Mouse (Mus musculus) forebrain, embryonic 16.5 days (tissue): ENCODE data around the gene Nek6. TPM values are rescaled to one million over a fixed set of nuclear protein-coding genes. Genes with fewer than 3 reads are reported as not detected.

ENCODE experiments used
- ATAC-seq: fragments of 200-750 bp; cut with Nextera tagmentation; 2 replicates; pipeline ENCODE4 v1.8.0; 2017; ENCODE audit warnings: mild to moderate bottlenecking, moderate library complexity
- H3K27ac ChIP-seq: fragments of 300-500 bp; sonication (generic); 2 replicates; pipeline ENCODE4 v1.5.1; 2014; ENCODE audit warnings: low read length, control low read depth
- H3K27me3 ChIP-seq: fragments of 300-500 bp; sonication (generic); replicated peaks from 2 replicates; pipeline ENCODE4 v1.6.1; 2014; ENCODE audit warnings: low read length; ENCODE audit not compliant: control insufficient read depth, insufficient read depth
- H3K36me3 ChIP-seq: fragments of 300-500 bp; sonication (generic); 2 replicates; pipeline ENCODE4 v1.6.1; 2014; ENCODE audit not compliant: control insufficient read depth, insufficient read depth
- H3K4me1 ChIP-seq: fragments of 300-500 bp; sonication (generic); replicated peaks from 2 replicates; pipeline ENCODE4 v1.6.1; 2014; ENCODE audit warnings: low read length; ENCODE audit not compliant: control insufficient read depth, insufficient read depth
- H3K4me2 ChIP-seq: fragments of 300-500 bp; sonication (generic); 2 replicates; pipeline ENCODE4 v1.6.1; 2014; ENCODE audit warnings: mild to moderate bottlenecking, low read length, control low read depth
- H3K4me3 ChIP-seq: fragments of 300-500 bp; sonication (generic); replicated peaks from 2 replicates; pipeline ENCODE4 v1.5.1; 2014; ENCODE audit warnings: mild to moderate bottlenecking, low read length, control low read depth
- H3K9ac ChIP-seq: fragments of 300-500 bp; sonication (generic); replicated peaks from 2 replicates; pipeline ENCODE4 v1.6.1; 2014; ENCODE audit warnings: low read depth, low read length, control low read depth
- H3K9me3 ChIP-seq: fragments of 300-500 bp; sonication (generic); 2 replicates; pipeline ENCODE4 v1.6.1; 2016; ENCODE audit warnings: low read length; ENCODE audit not compliant: control insufficient read depth
- WGBS: fragments of 180-500 bp; shearing (Covaris S2); extraction: QIAGEN DNeasy Blood & Tissue Kit; methylation state at CpG from one replicate; pipeline ENCODE4 v1.1.7; 2014; 5-methylcytosine and 5-hydroxymethylcytosine counted together
- polyA plus RNA-seq: library from polyadenylated mRNA; unstranded; fragments of >200 nt; fragmentation: Nextera tagmentation; extraction: Ambion mirVana; gene quantifications from 2 replicates; pipeline ENCODE4 v1.2.1, GENCODE M21; 2015

Nek6 gene
- polyA plus RNA-seq, 1 experiment from 2014 or later: 87.6 TPM

- no peaks in the 10 kb centered on the region for H3K36me3 ChIP-seq
- H3K4me3 ChIP-seq: no peak overlapping the region
- no peak for ATAC-seq
- no peak overlapping the region for H3K27ac ChIP-seq
- H3K4me1 ChIP-seq: peaks cover 40% of the 10 kb centered on the region
- no peak overlapping the region for H3K4me2 ChIP-seq
- H3K9ac ChIP-seq: no peak overlapping the region
- 70% methylated on average over 3 of the region's 3 CpGs for WGBS
- no peaks in the 10 kb centered on the region for H3K9me3 ChIP-seq
- no peaks in the 10 kb centered on the region for H3K27me3 ChIP-seq
Observed at GRCm38 (mm10) chr2:38541101-38541500, 29.7 kb downstream of the Nek6 start.

- Histone ChIP-seq H3K36me3 (no peaks in the 10 kb centered on the region), H3K4me2 (no peak overlapping the region), H3K27ac (no peak overlapping the region), H3K4me3 (no peak overlapping the region), H3K27me3 (no peaks in the 10 kb centered on the region), H3K9me3 (no peaks in the 10 kb centered on the region), H3K9ac (no peak overlapping the region), H3K4me1 (peaks cover 35% of the 10 kb centered on the region)
- 68% methylated on average over 1 of the region's 1 CpGs for WGBS
- no peak for ATAC-seq
Observed at GRCm38 (mm10) chr2:38541570-38541969, 30.1 kb downstream of the Nek6 start.

DNA sequence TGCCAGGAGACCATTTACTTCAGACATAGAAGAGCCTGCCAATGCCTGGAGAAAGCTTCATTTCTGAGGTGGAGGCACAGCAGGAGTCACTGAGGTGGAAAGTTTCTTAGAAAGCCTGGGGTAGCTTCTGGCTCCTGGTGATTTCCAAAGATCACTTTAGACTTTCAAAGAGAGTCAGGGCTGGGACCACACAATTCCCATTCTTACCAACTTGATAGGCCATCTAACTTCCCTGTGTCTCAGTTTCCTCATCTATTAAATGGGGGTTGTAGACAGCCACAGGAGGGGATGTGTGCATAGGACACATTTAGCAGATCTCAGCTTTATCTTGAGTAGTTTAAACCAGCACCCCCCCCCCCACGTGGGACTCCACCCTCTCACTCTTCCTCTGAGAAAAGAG lies 30.9 kb downstream of the Nek6 start:
- WGBS: 48% methylated on average over 1 of the region's 1 CpGs
- peaks cover 34% of the 10 kb centered on the region for H3K4me1 ChIP-seq

DNA sequence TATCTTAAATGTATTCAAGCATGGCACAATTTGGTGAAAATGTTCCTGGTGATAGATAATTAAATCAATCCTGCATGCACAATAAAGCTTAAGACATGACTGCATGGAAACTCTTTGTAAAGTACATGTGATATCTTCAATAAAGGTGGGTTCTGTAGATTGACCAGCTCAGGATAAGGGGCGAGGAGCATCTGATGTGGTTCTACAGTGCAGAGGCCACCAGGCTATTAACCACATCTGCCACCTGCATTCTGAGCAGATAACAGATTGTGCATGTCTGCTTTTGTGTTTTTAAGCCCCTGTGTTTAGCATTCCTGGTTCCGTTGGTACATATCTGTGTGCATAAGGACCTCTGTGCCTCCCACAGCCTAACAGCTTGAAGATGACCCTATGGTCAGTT lies 31.7 kb downstream of the Nek6 start:
- Histone ChIP-seq H3K9me3 (no peaks in the 10 kb centered on the region), H3K9ac (no peak overlapping the region), H3K4me1 (peaks cover 28% of the 10 kb centered on the region), H3K27me3 (no peaks in the 10 kb centered on the region), H3K36me3 (no peaks in the 10 kb centered on the region), H3K4me3 (no peak overlapping the region), H3K27ac (no peak overlapping the region), H3K4me2 (no peak overlapping the region)
- WGBS: 85% methylated on average over 2 of the region's 2 CpGs
- no peak for ATAC-seq

More for the DNA sequence above, 30.9 kb downstream of the Nek6 start:
- no peak for ATAC-seq
- Histone ChIP-seq H3K27ac (no peak overlapping the region), H3K9me3 (no peaks in the 10 kb centered on the region), H3K9ac (no peak overlapping the region), H3K27me3 (no peaks in the 10 kb centered on the region), H3K4me2 (no peak overlapping the region), H3K4me3 (no peak overlapping the region), H3K36me3 (no peaks in the 10 kb centered on the region)

DNA sequence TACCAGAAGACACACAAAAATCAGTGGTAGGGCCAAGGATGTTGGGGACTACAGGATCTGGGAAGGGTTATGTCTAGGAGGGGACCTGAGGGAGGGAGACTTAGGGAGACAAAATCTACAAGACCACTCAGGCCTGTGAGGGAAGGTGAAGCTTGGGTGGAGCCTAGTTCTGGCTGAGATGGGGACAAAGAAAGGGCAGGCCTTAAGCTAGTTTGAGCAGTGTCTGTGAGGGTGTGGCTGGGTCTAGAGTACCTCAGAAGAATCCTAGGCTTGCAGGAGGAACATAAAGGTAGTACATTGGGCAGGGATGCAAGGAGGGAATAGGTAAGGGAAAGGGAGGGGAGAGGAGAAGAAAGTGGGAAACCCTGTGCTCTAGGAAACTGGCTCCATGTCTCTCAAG lies 32.9 kb downstream of the Nek6 start:
- H3K4me3 ChIP-seq: no peak overlapping the region
- no peaks in the 10 kb centered on the region for H3K36me3 ChIP-seq
- ATAC-seq: no peak
- no peak overlapping the region for H3K27ac ChIP-seq
- H3K27me3 ChIP-seq: no peaks in the 10 kb centered on the region
- no peaks in the 10 kb centered on the region for H3K9me3 ChIP-seq
- H3K9ac ChIP-seq: no peak overlapping the region
- H3K4me2 ChIP-seq: no peak overlapping the region
- H3K4me1 ChIP-seq: peaks cover 23% of the 10 kb centered on the region

DNA sequence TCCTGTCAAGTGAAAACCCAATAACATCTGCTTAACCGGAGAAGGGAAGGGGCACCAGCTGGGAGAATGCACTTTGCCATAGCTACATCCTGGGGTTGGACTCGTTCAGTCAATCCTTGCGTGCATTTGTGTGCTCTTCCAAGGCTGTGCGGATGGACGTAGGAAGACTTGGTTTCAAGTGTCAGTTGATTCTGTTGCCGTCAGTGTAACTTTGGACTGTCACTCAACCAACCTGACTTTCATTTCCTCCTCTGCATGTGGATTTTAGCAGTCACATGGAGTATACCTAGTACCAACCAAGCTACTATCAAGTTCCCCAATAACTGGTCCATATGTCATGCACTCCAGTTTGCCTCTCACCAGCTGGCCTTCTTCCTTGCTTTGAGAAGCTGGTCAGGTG lies 33.5 kb downstream of the Nek6 start:
- 89% methylated on average over 6 of the region's 6 CpGs for WGBS
- Histone ChIP-seq H3K9ac (no peak overlapping the region), H3K4me2 (no peak overlapping the region), H3K27ac (no peak overlapping the region), H3K36me3 (no peaks in the 10 kb centered on the region), H3K4me1 (peaks cover 17% of the 10 kb centered on the region), H3K27me3 (no peaks in the 10 kb centered on the region), H3K9me3 (no peaks in the 10 kb centered on the region), H3K4me3 (no peak overlapping the region)
- no peak for ATAC-seq

- Histone ChIP-seq H3K4me3 (no peak overlapping the region), H3K9ac (no peak overlapping the region), H3K9me3 (no peaks in the 10 kb centered on the region), H3K4me2 (no peak overlapping the region), H3K27ac (no peak overlapping the region), H3K4me1 (peaks cover 10% of the 10 kb centered on the region), H3K36me3 (no peaks in the 10 kb centered on the region), H3K27me3 (no peaks in the 10 kb centered on the region)
- ATAC-seq: no peak
Observed at GRCm38 (mm10) chr2:38545706-38546105, 34.3 kb downstream of the Nek6 start.

DNA sequence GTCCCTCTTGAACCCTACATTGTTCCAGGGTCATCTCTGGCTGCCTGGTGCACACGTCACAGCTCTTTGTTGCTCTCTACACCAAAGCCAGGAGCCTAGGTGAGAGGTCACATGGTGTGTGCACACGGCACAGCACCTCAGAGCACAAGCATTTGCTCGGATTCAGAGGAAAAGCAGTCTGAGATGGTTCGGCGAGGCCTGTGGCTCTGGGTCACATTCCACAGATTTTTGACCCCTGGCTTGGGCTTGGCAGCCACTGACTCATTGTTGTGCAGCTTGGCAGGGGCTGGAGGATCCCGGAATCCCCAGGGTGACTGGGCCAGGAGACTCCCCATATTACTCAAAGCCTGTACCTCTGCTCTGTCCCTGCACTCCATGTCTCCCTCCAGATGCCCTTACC lies 34.8 kb downstream of the Nek6 start:
- ATAC-seq: no peak
- no peak overlapping the region for H3K4me3 ChIP-seq
- WGBS: 25% methylated on average over 6 of the region's 6 CpGs
- H3K9me3 ChIP-seq: no peaks in the 10 kb centered on the region
- H3K4me2 ChIP-seq: no peak overlapping the region
- H3K4me1 ChIP-seq: peaks cover 7% of the 10 kb centered on the region
- H3K9ac ChIP-seq: no peak overlapping the region
- no peaks in the 10 kb centered on the region for H3K36me3 ChIP-seq
- H3K27ac ChIP-seq: no peak overlapping the region
- no peaks in the 10 kb centered on the region for H3K27me3 ChIP-seq

GRCm38 (mm10) chr2:38546748-38547147 lies 35.3 kb downstream of the Nek6 start:
- Histone ChIP-seq H3K27me3 (no peaks in the 10 kb centered on the region), H3K36me3 (no peaks in the 10 kb centered on the region), H3K4me3 (no peak overlapping the region), H3K27ac (no peak overlapping the region), H3K9ac (no peak overlapping the region), H3K4me2 (no peak overlapping the region), H3K4me1 (peaks cover 6% of the 10 kb centered on the region), H3K9me3 (no peaks in the 10 kb centered on the region)
- no peak for ATAC-seq
- 56% methylated on average over 5 of the region's 5 CpGs for WGBS

DNA sequence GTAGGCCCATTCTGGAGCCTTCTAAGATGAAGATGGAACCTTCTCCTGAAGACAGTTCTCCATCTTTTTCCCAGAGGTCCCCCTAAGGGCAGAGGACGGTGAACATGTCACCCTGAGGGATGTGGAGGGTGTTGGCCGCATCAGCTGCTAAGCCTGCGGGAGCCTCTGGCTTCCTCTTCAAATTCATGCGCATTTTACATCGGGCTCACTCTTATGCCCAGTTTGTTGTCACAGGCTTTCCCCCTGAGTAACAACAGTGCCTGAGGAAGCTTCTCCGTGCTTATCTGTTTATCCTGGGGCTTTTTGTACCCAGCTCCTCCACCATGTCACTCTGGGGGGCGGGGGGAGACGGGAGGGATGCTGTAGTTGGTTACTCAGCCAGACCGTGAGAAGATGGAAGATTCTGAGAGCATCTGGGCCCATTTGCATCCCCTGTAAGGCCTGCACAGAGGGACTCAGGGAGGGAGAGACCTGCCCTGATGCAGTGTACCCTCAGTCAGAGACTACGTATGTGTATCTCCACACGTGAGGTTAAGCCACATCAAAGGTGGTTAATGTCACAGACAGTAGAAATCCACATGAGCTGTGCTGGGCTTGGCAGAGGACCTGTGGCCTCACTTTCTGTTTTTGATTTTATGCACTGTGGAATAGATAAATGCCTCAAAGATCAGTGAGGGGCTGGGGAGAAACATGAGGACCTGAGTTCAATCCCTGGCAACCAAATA lies 36.5 kb downstream of the Nek6 start:
- no peak overlapping the region; the same call in 1 of the 2 replicates for H3K27ac ChIP-seq

More for the DNA sequence above, 36.5 kb downstream of the Nek6 start:
- Histone ChIP-seq H3K4me2 (no peak overlapping the region), H3K27me3 (no peaks in the 10 kb centered on the region), H3K36me3 (no peaks in the 10 kb centered on the region), H3K4me1 (peaks cover 13% of the 10 kb centered on the region), H3K9ac (no peak overlapping the region), H3K9me3 (no peaks in the 10 kb centered on the region), H3K4me3 (no peak overlapping the region)
- ATAC-seq: no peak
- WGBS: 52% methylated on average over 11 of the region's 11 CpGs
